Mouse (Mus musculus) stomach, postnatal 0 days (tissue): ENCODE measurements around the gene Cpne1. TPM values are rescaled to one million over a fixed set of nuclear protein-coding genes. Genes with fewer than 3 reads are reported as not detected.

Experiments used
- ATAC-seq: fragments of 200-750 bp; cut with Nextera tagmentation; 2 replicates; pipeline ENCODE4 v1.8.0; 2017; ENCODE audit not compliant: low FRiP score, low TSS enrichment
- DNase-seq: peaks from one replicate; pipeline ENCODE4 v3.0.0-alpha.2; 2016; ENCODE audit warnings: low spot score
- H3K27ac ChIP-seq: fragments of 300-500 bp; sonication (generic); replicated peaks from 2 replicates; pipeline ENCODE4 v1.5.1; 2014; ENCODE audit warnings: mild to moderate bottlenecking, control low read depth
- H3K27me3 ChIP-seq: fragments of 300-500 bp; sonication (generic); 2 replicates; pipeline ENCODE4 v1.6.1; 2014; ENCODE audit warnings: low read length; ENCODE audit not compliant: control insufficient read depth, insufficient read depth
- H3K36me3 ChIP-seq: fragments of 300-500 bp; sonication (generic); 2 replicates; pipeline ENCODE4 v1.6.1; 2014; ENCODE audit warnings: low read length, mixed read lengths; ENCODE audit not compliant: control insufficient read depth, insufficient read depth
- H3K4me1 ChIP-seq: fragments of 300-500 bp; sonication (generic); replicated peaks from 2 replicates; pipeline ENCODE4 v1.6.1; 2014; ENCODE audit warnings: antibody characterized with exemption; ENCODE audit not compliant: control insufficient read depth, insufficient read depth
- H3K4me2 ChIP-seq: fragments of 300-500 bp; sonication (generic); replicated peaks from 2 replicates; pipeline ENCODE4 v1.6.1; 2014; ENCODE audit warnings: low read depth, mild to moderate bottlenecking, control low read depth, moderate library complexity
- H3K4me3 ChIP-seq: fragments of 300-500 bp; sonication (generic); 2 replicates; pipeline ENCODE4 v1.5.1; 2014; ENCODE audit warnings: low read depth, low read length, control low read depth
- H3K9ac ChIP-seq: fragments of 300-500 bp; sonication (generic); 2 replicates; pipeline ENCODE4 v1.6.1; 2014; ENCODE audit warnings: mild to moderate bottlenecking, low read length, control low read depth, mixed read lengths
- H3K9me3 ChIP-seq: fragments of 300-500 bp; sonication (generic); 2 replicates; pipeline ENCODE4 v1.6.1; 2016; ENCODE audit warnings: low read length; ENCODE audit not compliant: control insufficient read depth
- CTCF ChIP-seq: IDR thresholded peaks from 2 replicates; pipeline ENCODE4 v1.5.1; 2016; ENCODE audit warnings: antibody characterized with exemption, low read depth, mild to moderate bottlenecking, moderate library complexity
- EP300 ChIP-seq: optimal IDR thresholded peaks from 2 replicates; pipeline ENCODE3; 2016; ENCODE audit warnings: antibody characterized with exemption
- WGBS: fragments of 180-500 bp; shearing (Covaris S2); extraction: QIAGEN DNeasy Blood & Tissue Kit; methylation state at CpG from one replicate; pipeline ENCODE4 v1.1.7; 2014; 5-methylcytosine and 5-hydroxymethylcytosine counted together
- polyA plus RNA-seq: library from polyadenylated mRNA; unstranded; fragments of >200 nt; fragmentation: Nextera tagmentation; extraction: Ambion mirVana; gene quantifications from 2 replicates; pipeline ENCODE4 v1.2.1, GENCODE M21; 2015

Gene Cpne1
- polyA plus RNA-seq, 1 experiment from 2014 or later, result 27.2 TPM

DNA sequence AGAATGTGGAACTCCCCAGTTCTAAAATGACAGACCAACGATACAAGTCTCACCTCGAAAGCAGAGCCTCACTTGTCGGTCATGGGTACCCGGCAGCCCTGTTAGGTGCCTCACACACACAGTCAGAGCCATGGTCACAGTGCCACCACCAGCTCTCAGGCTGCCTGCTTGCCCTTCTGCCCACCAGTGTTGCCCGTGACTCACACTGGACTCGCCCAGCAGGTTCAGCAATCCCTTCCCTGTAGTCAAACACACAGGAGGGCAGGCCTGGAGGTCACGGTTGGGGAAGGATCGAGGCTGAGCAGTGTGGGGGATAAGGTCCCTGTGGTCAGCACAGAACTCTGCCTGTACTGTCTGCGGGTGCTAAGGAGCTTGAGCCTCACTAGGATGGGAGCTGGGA is 58.9 kb downstream of the Cpne1 start, which contains the start of gene Fer1l4:
Gene Fer1l4, minus strand, starts transcription at position 132 of the 400 bp plus-strand sequence.
- Histone ChIP-seq H3K27ac (peak within 1 kb of the TSS; percentile 67), H3K9me3 (no peaks in the 10 kb centered on the region), H3K27me3 (no peaks in the 10 kb centered on the region), H3K4me1 (no peaks in the 10 kb centered on the region), H3K4me3 (peak within 1 kb of the TSS; percentile 17; the same call in 1 of the 2 replicates), H3K4me2 (peak within 1 kb of the TSS; percentile 34), H3K9ac (peak within 1 kb of the TSS; percentile 23; the same call in 1 of the 2 replicates), H3K36me3 (no peaks in the 10 kb centered on the region)
- TF ChIP-seq EP300 (no peak), CTCF (0 out of 2 replicates have a peak, but pooled peaks have one; percentile 7)
- WGBS, result 63% methylated on average over 9 of the region's 9 CpGs
- ATAC-seq (peak; percentile 95), DNase-seq (peak; percentile 92)

GRCm38 (mm10) chr2:156047929-156048328 is 63.8 kb downstream of the Cpne1 start:
- Histone ChIP-seq H3K27ac (peak overlapping the region; percentile 18; the same call in 1 of the 2 replicates), H3K9me3 (no peaks in the 10 kb centered on the region), H3K4me2 (peak overlapping the region; percentile 36), H3K4me1 (no peaks in the 10 kb centered on the region), H3K9ac (no peak overlapping the region), H3K4me3 (0 out of 2 replicates have a peak overlapping the region, but pooled peaks have one; percentile 10), H3K27me3 (no peaks in the 10 kb centered on the region), H3K36me3 (no peaks in the 10 kb centered on the region)
- 8% methylated on average over 19 of the region's 19 CpGs for WGBS
- DNase-seq (peak; percentile 67), ATAC-seq (peak; percentile 44; the same call in 1 of the 2 replicates)
- TF ChIP-seq EP300 (no peak), CTCF (no peak)

DNA sequence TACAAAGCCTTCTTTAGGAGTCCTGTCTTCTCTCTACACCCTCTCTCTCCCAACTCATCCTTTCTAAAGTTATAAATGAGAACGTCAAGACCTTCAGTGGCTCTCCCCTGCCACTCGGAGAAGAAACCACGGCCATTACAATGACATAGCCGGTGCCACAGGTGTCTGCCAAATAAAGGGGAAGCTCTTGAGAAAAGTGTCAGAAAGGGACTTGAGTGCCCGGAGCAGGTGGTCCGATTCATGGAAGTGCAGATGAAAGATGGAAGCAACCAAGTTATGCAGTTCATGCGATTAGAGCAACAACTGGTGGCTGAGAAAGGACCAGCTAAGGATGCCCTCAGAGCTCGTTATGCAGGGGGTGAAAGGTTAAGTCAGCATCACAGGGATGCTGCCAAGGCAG is 68.9 kb downstream of the Cpne1 start:
- Histone ChIP-seq H3K27ac (no peak overlapping the region), H3K36me3 (no peaks in the 10 kb centered on the region), H3K4me3 (no peak overlapping the region), H3K4me1 (no peaks in the 10 kb centered on the region), H3K9me3 (no peaks in the 10 kb centered on the region), H3K27me3 (no peaks in the 10 kb centered on the region), H3K4me2 (no peak overlapping the region), H3K9ac (no peak overlapping the region)
- DNase-seq, result no peak
- WGBS, result 80% methylated on average over 8 of the region's 8 CpGs
- no peak for ATAC-seq
- TF ChIP-seq EP300, result no peak
- no peak for TF ChIP-seq CTCF

- Histone ChIP-seq H3K4me3 (no peak overlapping the region), H3K4me1 (no peaks in the 10 kb centered on the region), H3K36me3 (no peaks in the 10 kb centered on the region), H3K9me3 (no peaks in the 10 kb centered on the region), H3K27ac (0 out of 2 replicates have a peak overlapping the region, but pooled peaks have one; percentile 40), H3K4me2 (no peak overlapping the region), H3K9ac (no peak overlapping the region), H3K27me3 (no peaks in the 10 kb centered on the region)
- DNase-seq (peak; percentile 59), ATAC-seq (peak; percentile 94)
- WGBS, result 66% methylated on average over 3 of the region's 3 CpGs
- TF ChIP-seq EP300, result no peak
- no peak for TF ChIP-seq CTCF
Measured at GRCm38 (mm10) chr2:156039390-156039789, 72.4 kb downstream of the Cpne1 start.

GRCm38 (mm10) chr2:156025482-156025881 is 86.3 kb downstream of the Cpne1 start:
- no peak for TF ChIP-seq CTCF
- TF ChIP-seq EP300, result no peak
- Histone ChIP-seq H3K27ac (no peak overlapping the region), H3K4me3 (no peak overlapping the region), H3K27me3 (no peaks in the 10 kb centered on the region), H3K36me3 (no peaks in the 10 kb centered on the region), H3K9ac (no peak overlapping the region), H3K4me2 (no peak overlapping the region), H3K9me3 (no peaks in the 10 kb centered on the region), H3K4me1 (no peaks in the 10 kb centered on the region)
- no peak for ATAC-seq
- no peak for DNase-seq

Other genes with a start within 250 kb of the Cpne1 start
- 41.9 and 46.4 TPM in 2 replicates for gene Uqcc1, start 181.7 kb downstream of the Cpne1 start, polyA plus RNA-seq
- not detected in 2 replicates for gene Gm15557, start 171.2 kb downstream of the Cpne1 start, polyA plus RNA-seq
- gene Gdf5, start 166.6 kb downstream of the Cpne1 start, polyA plus RNA-seq, result 1.6 and 1.8 TPM in 2 replicates
- 4.0 and 4.6 TPM in 2 replicates for gene Cep250, start 155.5 kb downstream of the Cpne1 start, polyA plus RNA-seq
- gene 6430550D23Rik, start 104.0 kb downstream of the Cpne1 start, polyA plus RNA-seq, result 0.65 and 0.76 TPM in 2 replicates
- gene Ergic3, start 103.9 kb downstream of the Cpne1 start, polyA plus RNA-seq, result 138 and 144 TPM in 2 replicates
- 10.1 and 11.7 TPM in 2 replicates for gene Fer1l4, start 59.0 kb downstream of the Cpne1 start, polyA plus RNA-seq
- 2.7 and 3.0 TPM in 2 replicates for gene Spag4, start 46.8 kb downstream of the Cpne1 start, polyA plus RNA-seq
- 8.0 and 8.8 TPM in 2 replicates for gene Rbm12, start within 50 bp of the Cpne1 start, polyA plus RNA-seq
- gene Gm28036, start 15.1 kb upstream of the Cpne1 start, polyA plus RNA-seq, result 4.3 and 5.1 TPM in 2 replicates
- gene Romo1, start 32.1 kb upstream of the Cpne1 start, polyA plus RNA-seq, result 378 and 415 TPM in 2 replicates
- 40.3 and 43.5 TPM in 2 replicates for gene Nfs1, start 32.2 kb upstream of the Cpne1 start, polyA plus RNA-seq
- gene Rbm39, start 68.3 kb upstream of the Cpne1 start, polyA plus RNA-seq, result 335 and 349 TPM in 2 replicates
- 28.4 and 29.3 TPM in 2 replicates for gene Phf20, start 84.5 kb upstream of the Cpne1 start, polyA plus RNA-seq
- 6.1 and 6.3 TPM in 2 replicates for gene Cnbd2, start 200.3 kb upstream of the Cpne1 start, polyA plus RNA-seq
- gene Scand1, start 200.7 kb upstream of the Cpne1 start, polyA plus RNA-seq, result 116 TPM in 2 replicates